Mouse (Mus musculus) cerebellum, postnatal 4 days (tissue): ENCODE measurements around the gene Fam214b.

Source experiments
- DNase-seq, 2 experiments: peaks; one replicate each; pipeline ENCODE4 v3.0.0; 2022; ENCODE audit warnings: low spot score in 2 of 2, mixed read lengths in 1 of 2

Fam214b gene

GRCm38 (mm10) chr4:43038567-43039495 is 7.2 kb downstream of the Fam214b start:
- peak in 1 of 2 experiments; percentile 56 for DNase-seq

- no peak for DNase-seq
These were observed 8.0 kb downstream of the Fam214b start for GRCm38 (mm10) chr4:43037860-43038566.

GRCm38 (mm10) chr4:43036356-43036755 is 9.7 kb downstream of the Fam214b start:
- no peak for DNase-seq

GRCm38 (mm10) chr4:43035851-43036250 is 10.2 kb downstream of the Fam214b start:
- no peak for DNase-seq

- no peak for DNase-seq
These were observed 12.5 kb downstream of the Fam214b start for GRCm38 (mm10) chr4:43033481-43033880.

GRCm38 (mm10) chr4:43032501-43032900 is 13.5 kb downstream of the Fam214b start:
- DNase-seq, result no peak

GRCm38 (mm10) chr4:43031237-43031995 is 14.6 kb downstream of the Fam214b start, which contains the start of gene Stoml2:
Gene Stoml2 (minus strand): TSS chr4:43031710.
- peak; percentile 81 to 89 for DNase-seq

- peak in 1 of 2 experiments; percentile 43 for DNase-seq
These were observed 15.2 kb downstream of the Fam214b start for GRCm38 (mm10) chr4:43030780-43031230.

- no peak for DNase-seq
These were observed 15.7 kb downstream of the Fam214b start for GRCm38 (mm10) chr4:43030352-43030751.

GRCm38 (mm10) chr4:43029749-43030148 is 16.3 kb downstream of the Fam214b start:
- DNase-seq, result no peak

- no peak for DNase-seq
These were observed 16.9 kb downstream of the Fam214b start for GRCm38 (mm10) chr4:43029121-43029520.

GRCm38 (mm10) chr4:43025084-43025960 is 20.7 kb downstream of the Fam214b start, which contains the start of gene Pigo:
Gene Pigo (minus strand): TSS chr4:43025819.
- DNase-seq, result peak; percentile 93 to 97

GRCm38 (mm10) chr4:43024673-43025072 is 21.3 kb downstream of the Fam214b start:
- no peak for DNase-seq

GRCm38 (mm10) chr4:43021341-43021740 is 24.7 kb downstream of the Fam214b start:
- DNase-seq, result no peak

GRCm38 (mm10) chr4:43020876-43021275 is 25.1 kb downstream of the Fam214b start:
- DNase-seq, result no peak

GRCm38 (mm10) chr4:43019641-43020465 is 26.2 kb downstream of the Fam214b start:
- DNase-seq, result no peak

- no peak for DNase-seq
These were observed 26.8 kb downstream of the Fam214b start for GRCm38 (mm10) chr4:43019176-43019575.

GRCm38 (mm10) chr4:43018156-43018555 is 27.9 kb downstream of the Fam214b start:
- DNase-seq, result no peak

GRCm38 (mm10) chr4:43012091-43012490 is 33.9 kb downstream of the Fam214b start:
- DNase-seq, result no peak
